Mouse (Mus musculus): ENCODE data around the gene 1700067P10Rik.

- TF ChIP-seq CTCF (IDR thresholded peaks at IDR 0.05; ENCODE audit: borderline replicate concordance, insufficient read depth, low read length): no peak
- TF ChIP-seq POLR2A (IDR thresholded peaks at IDR 0.05; ENCODE audit: low read depth, low read length): no peak
Observed at GRCm38 (mm10) chr17:48055076-48055816, 33.9 kb upstream of the 1700067P10Rik start.

Measured in embryonic fibroblast, embryonic 13.5 days (primary cell).